Mouse (Mus musculus): ENCODE data around the gene AC161166.1. TPM values are rescaled to one million over a fixed set of nuclear protein-coding genes. Genes with fewer than 3 reads are reported as not detected.

The AC161166.1 gene
- polyA plus RNA-seq, 1 experiment from 2014 or later, result 1.0 TPM

DNA sequence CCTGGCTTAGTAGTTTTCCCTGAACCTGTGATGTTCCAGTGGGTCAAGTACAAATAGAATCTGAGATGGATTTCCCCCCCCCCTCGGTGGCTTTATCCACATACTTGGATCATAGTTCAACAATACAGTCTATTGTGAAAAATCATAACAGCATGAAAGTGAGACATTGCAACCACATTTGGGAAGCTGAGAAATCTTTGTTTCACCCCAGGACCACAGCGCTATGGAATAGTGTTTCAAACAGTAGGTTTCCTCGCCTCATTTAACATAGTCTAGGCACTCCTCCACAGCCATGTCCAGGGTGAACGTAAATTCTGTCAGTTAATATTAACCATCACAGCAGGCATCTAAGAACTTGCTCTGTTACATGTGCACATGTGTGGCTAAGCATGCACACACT, 24.8 kb upstream of the AC161166.1 start:
- DNase-seq (ENCODE audit: low spot score), result no peak
- Histone ChIP-seq H3K27ac (no peak overlapping the region), H3K9me3 (replicated peaks) (no peaks in the 10 kb centered on the region), H3K27me3 (ENCODE audit: low read depth, poor library complexity, severe bottlenecking) (peaks cover 35% of the 10 kb centered on the region), H3K4me1 (peaks cover 23% of the 10 kb centered on the region), H3K36me3 (peaks cover 41% of the 10 kb centered on the region), H3K4me3 (no peak overlapping the region)
- 91% methylated on average over 4 of the region's 4 CpGs for WGBS

DNA sequence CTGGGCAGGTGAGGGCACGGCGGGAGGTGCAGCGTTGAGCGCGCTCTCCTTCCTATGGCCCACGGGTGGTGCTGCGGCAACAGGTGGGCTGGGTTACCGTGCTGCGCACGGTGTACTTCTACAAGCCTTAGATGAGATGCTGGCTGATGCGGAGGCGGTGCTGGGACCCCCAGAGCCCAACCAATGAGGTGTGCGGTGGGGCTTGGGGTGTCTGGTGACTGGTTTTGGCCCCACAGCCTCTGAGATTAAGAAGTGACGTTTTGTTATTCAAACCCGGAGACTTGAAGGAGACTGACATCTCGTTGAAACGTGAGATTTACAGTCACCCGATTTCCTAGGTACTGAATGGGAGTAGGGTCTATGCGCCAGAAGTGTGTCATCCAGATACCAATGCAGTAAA, 22.0 kb upstream of the AC161166.1 start:
- peak overlapping the region; percentile 58; the same call in 1 of the 2 replicates for H3K27ac ChIP-seq
- H3K9me3 ChIP-seq (replicated peaks), result no peaks in the 10 kb centered on the region
- WGBS, result 16% methylated on average over 19 of the region's 19 CpGs
- peak overlapping the region; percentile 40 for H3K4me3 ChIP-seq
- no peak for DNase-seq (ENCODE audit: low spot score)
- H3K27me3 ChIP-seq (ENCODE audit: low read depth, poor library complexity, severe bottlenecking), result peaks cover 38% of the 10 kb centered on the region
- peaks cover 39% of the 10 kb centered on the region for H3K4me1 ChIP-seq
- H3K36me3 ChIP-seq, result peaks cover 41% of the 10 kb centered on the region

DNA sequence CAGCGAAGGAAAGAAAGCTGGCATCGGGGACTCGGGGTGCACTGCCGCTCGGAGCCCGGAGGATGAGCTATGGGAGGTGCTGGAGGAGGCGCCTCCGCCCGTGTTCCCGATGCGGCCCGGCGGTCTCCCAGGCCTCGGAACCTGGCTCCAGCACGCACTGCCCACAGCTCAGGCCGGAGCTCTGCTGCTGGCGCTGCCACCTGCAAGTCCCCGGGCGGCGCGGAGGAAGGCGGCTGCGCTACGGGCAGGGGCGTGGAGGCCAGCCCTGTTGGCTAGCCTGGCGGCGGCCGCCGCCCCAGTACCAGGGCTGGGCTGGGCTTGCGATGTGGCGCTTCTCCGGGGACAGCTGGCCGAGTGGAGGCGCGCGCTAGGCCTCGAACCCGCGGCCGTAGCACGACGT, 21.6 kb upstream of the AC161166.1 start:
- Histone ChIP-seq H3K27ac (peak overlapping the region; percentile 58; the same call in 1 of the 2 replicates), H3K9me3 (replicated peaks) (no peaks in the 10 kb centered on the region), H3K36me3 (peaks cover 41% of the 10 kb centered on the region), H3K4me3 (peak overlapping the region; percentile 40), H3K4me1 (peaks cover 39% of the 10 kb centered on the region), H3K27me3 (ENCODE audit: low read depth, poor library complexity, severe bottlenecking) (peaks cover 38% of the 10 kb centered on the region)
- 10% methylated on average over 42 of the region's 42 CpGs for WGBS
- peak; percentile 49 for DNase-seq (ENCODE audit: low spot score)

DNA sequence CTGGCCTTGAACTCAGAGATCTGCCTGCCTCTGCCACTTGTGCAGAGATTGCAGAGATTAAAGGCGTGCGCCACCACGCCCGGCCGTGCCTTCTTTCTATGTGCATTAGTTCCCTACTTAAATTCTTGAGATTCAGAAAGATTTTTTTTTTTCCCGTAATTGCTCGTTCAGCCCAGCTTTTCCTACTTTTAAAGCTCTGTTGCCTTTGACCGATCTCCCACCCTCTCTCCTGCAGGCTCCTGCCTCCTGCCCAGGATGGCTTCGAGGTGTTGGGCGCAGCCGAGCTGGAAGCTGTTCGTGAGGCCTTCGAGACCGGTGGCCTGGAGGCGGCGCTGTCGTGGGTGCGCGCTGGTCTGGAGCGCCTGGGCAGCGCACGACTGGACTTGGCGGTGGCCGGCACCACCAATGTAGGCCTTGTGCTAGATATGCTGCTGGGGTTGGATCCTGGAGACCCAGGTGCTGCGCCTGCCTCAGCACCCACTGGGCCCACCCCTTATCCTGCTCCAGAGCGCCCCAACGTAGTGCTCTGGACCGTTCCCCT, 20.8 kb upstream of the AC161166.1 start:
- peaks cover 39% of the 10 kb centered on the region for H3K4me1 ChIP-seq
- DNase-seq (ENCODE audit: low spot score), result peak; percentile 38
- H3K27ac ChIP-seq, result no peak overlapping the region
- peaks cover 38% of the 10 kb centered on the region for H3K27me3 ChIP-seq (ENCODE audit: low read depth, poor library complexity, severe bottlenecking)
- 55% methylated on average over 28 of the region's 28 CpGs for WGBS
- H3K36me3 ChIP-seq, result peaks cover 41% of the 10 kb centered on the region
- peak overlapping the region; percentile 40 for H3K4me3 ChIP-seq
- H3K9me3 ChIP-seq (replicated peaks), result no peaks in the 10 kb centered on the region

DNA sequence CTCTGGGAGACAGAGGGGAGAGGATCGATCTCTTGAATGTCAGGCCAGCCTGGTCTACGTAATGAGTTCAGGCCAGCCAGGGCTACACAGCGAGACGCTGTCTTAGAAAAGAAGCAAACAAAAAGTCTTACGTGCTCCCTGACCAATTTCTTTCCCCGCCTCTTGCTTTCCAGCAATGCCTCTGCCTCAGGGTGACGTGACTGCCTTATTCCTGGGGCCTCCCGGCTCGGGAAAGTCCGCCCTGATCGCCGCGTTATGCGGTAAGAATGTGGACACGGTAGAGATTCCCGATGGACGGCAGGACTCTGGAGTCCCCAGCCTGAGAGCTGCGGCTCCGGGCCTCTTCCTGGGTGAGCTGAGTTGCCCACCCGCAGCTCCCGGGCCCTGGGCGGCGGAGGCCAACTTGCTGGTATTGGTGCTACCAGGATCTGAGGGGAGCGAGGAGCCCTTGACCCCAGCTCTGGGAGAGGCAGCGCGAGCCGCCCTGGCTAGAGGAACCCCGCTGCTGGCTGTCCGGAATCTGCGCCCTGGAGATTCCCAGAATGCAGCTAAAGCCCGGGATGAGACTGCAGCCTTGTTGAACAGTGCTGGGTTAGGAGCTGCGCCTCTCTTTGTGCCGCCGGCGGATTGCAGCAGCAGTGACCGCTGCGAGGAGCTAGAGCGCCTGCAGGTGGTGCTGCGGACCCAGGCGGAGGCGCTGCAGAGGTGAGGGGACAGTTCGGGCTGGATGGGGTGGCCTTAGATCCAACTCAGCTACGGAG, 19.1 kb upstream of the AC161166.1 start:
- H3K4me1 ChIP-seq, result peaks cover 39% of the 10 kb centered on the region
- H3K4me3 ChIP-seq, result peak overlapping the region; percentile 64
- peaks cover 38% of the 10 kb centered on the region for H3K27me3 ChIP-seq (ENCODE audit: low read depth, poor library complexity, severe bottlenecking)
- 2% methylated on average over 43 of the region's 43 CpGs for WGBS
- no peaks in the 10 kb centered on the region for H3K9me3 ChIP-seq (replicated peaks)
- peaks cover 38% of the 10 kb centered on the region for H3K36me3 ChIP-seq
- peak; percentile 84 for DNase-seq (ENCODE audit: low spot score)
- H3K27ac ChIP-seq, result peak overlapping the region; percentile 92

GRCm38 (mm10) chr7:24530062-24530931, 18.0 kb upstream of the AC161166.1 start, which contains the start of gene Irgq:
Gene Irgq, plus strand, starts transcription at chr7:24530689.
- peak; percentile 98 for DNase-seq (ENCODE audit: low spot score)
- Histone ChIP-seq H3K27me3 (ENCODE audit: low read depth, poor library complexity, severe bottlenecking) (peaks cover 35% of the 10 kb centered on the region), H3K9me3 (replicated peaks) (no peaks in the 10 kb centered on the region), H3K4me1 (peaks cover 39% of the 10 kb centered on the region), H3K36me3 (peaks cover 28% of the 10 kb centered on the region), H3K27ac (peak within 1 kb of the TSS; percentile 92), H3K4me3 (peak within 1 kb of the TSS; percentile 64)
- under 1% methylated on average over 44 of the region's 44 CpGs for WGBS

GRCm38 (mm10) chr7:24529580-24529979, 17.3 kb upstream of the AC161166.1 start:
- H3K4me3 ChIP-seq, result peak overlapping the region; percentile 64
- DNase-seq (ENCODE audit: low spot score), result no peak
- peaks cover 27% of the 10 kb centered on the region for H3K27me3 ChIP-seq (ENCODE audit: low read depth, poor library complexity, severe bottlenecking)
- peaks cover 21% of the 10 kb centered on the region for H3K36me3 ChIP-seq
- peaks cover 39% of the 10 kb centered on the region for H3K4me1 ChIP-seq
- H3K27ac ChIP-seq, result peak overlapping the region; percentile 92; the same call in 1 of the 2 replicates
- no peaks in the 10 kb centered on the region for H3K9me3 ChIP-seq (replicated peaks)
- 62% methylated on average over 11 of the region's 11 CpGs for WGBS

DNA sequence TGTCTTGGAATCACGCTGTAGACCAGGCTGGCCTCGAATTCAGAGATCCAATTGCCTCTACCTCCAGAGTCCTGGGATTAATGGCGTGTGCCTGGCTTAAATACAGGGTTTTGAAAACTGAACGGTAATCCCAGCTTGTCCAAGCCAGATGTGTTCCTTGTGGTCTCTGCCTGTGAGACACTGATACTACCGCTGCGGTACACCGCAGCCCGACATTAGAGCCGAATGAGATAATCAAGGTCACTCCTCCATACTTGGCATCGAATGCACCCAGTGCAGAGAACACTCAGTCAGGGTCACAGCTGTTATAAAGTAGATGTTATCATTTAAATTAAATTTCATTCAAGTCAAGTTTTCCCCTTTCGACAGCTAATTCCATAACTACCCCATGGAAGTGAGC, 16.6 kb upstream of the AC161166.1 start:
- Histone ChIP-seq H3K9me3 (replicated peaks) (no peaks in the 10 kb centered on the region), H3K4me3 (no peak overlapping the region; the same call in 1 of the 2 replicates)
- 94% methylated on average over 11 of the region's 11 CpGs for WGBS

DNA sequence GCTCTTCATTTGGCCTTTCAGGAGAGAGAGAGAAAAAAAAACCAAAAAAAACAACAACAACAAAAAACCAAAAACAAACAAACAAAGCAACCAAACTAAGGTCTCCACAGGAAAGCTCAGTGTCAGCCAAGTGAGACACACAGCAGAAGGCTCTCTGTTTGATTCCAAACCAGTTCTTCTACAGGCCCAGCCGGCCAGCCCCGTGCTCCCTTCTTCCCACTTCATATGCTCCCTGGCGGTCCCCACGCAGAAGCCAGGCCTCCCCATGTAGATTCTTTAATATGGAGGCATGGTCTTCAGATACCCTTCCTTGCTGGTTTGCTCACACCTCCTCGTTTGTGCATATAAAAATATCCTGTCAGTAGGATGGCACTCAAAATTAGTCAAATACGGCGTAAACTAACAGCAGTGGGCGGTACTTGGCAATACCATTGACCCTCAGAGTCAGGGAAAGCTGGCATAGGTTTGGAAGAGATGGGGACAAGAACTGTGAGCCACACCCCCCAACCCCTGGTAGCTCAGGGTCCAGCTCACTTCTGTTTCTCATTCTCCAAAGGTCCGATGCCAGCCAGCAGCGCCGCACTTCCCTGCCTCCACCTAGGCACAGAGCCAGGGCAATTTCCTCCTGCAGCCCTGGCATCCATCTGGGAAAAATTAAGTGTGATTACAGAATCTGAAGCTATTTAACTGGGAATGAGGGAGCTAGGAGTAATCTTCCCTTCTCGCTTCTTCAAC, 13.6 kb upstream of the AC161166.1 start:
- no peak overlapping the region for H3K27ac ChIP-seq
- no peaks in the 10 kb centered on the region for H3K9me3 ChIP-seq (replicated peaks)
- H3K36me3 ChIP-seq, result no peaks in the 10 kb centered on the region
- 90% methylated on average over 12 of the region's 12 CpGs for WGBS
- no peak for DNase-seq (ENCODE audit: low spot score)
- H3K27me3 ChIP-seq (ENCODE audit: low read depth, poor library complexity, severe bottlenecking), result no peaks in the 10 kb centered on the region
- peaks cover 8% of the 10 kb centered on the region for H3K4me1 ChIP-seq
- no peak overlapping the region for H3K4me3 ChIP-seq

More for the DNA sequence above, 16.6 kb upstream of the AC161166.1 start:
- DNase-seq (ENCODE audit: low spot score), result no peak
- Histone ChIP-seq H3K27me3 (ENCODE audit: low read depth, poor library complexity, severe bottlenecking) (peaks cover 20% of the 10 kb centered on the region), H3K4me1 (peaks cover 32% of the 10 kb centered on the region), H3K27ac (no peak overlapping the region), H3K36me3 (peaks cover 14% of the 10 kb centered on the region)

DNA sequence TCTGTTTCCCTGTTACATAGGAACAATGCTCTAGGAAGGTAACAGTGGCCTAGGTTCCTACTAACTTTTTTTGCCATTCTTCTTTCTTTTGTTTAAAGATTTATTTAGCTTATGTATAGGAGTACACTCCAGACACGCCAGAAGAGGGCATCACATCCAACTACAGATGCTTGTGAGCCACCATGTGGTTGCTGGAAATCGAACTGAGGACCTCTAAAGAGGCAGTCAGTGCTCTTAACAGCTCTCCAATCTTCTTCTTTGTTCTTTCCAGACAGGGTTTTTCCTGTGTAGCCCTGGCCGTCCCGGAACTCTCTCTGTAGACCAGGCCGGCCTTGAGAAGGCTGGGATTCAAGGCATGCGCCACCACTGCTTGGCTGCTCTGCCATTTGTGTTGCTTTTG, 12.7 kb upstream of the AC161166.1 start:
- Histone ChIP-seq H3K27me3 (ENCODE audit: low read depth, poor library complexity, severe bottlenecking) (no peaks in the 10 kb centered on the region), H3K4me3 (no peak overlapping the region), H3K9me3 (replicated peaks) (no peaks in the 10 kb centered on the region), H3K36me3 (no peaks in the 10 kb centered on the region), H3K27ac (no peak overlapping the region), H3K4me1 (peaks cover 7% of the 10 kb centered on the region)
- WGBS, result 80% methylated on average over 6 of the region's 6 CpGs
- DNase-seq (ENCODE audit: low spot score), result no peak

DNA sequence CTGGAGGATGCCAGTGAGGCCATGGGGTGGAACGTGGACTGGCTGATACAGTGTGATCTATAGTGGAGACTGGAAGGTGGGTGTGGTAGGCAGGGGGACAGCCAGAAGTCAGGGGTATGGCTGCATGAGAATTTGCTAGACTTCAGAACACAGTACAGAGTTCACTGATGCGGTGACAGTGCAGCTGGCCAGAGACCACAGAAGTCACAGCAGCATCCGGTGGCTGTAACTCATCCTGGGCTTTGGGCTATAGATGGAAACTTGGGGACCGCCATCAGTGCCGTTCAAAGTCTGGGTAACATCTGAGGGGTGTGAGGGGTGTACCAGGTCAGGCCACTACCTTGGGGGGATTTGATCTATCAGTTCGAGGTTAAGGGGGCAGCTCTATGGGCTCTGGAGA, 11.5 kb upstream of the AC161166.1 start:
- no peaks in the 10 kb centered on the region for H3K9me3 ChIP-seq (replicated peaks)
- H3K27me3 ChIP-seq (ENCODE audit: low read depth, poor library complexity, severe bottlenecking), result no peaks in the 10 kb centered on the region
- H3K4me1 ChIP-seq, result no peaks in the 10 kb centered on the region
- peaks cover 2% of the 10 kb centered on the region for H3K36me3 ChIP-seq
- WGBS, result 85% methylated on average over 6 of the region's 6 CpGs
- no peak for DNase-seq (ENCODE audit: low spot score)
- H3K27ac ChIP-seq, result no peak overlapping the region
- H3K4me3 ChIP-seq, result no peak overlapping the region

DNA sequence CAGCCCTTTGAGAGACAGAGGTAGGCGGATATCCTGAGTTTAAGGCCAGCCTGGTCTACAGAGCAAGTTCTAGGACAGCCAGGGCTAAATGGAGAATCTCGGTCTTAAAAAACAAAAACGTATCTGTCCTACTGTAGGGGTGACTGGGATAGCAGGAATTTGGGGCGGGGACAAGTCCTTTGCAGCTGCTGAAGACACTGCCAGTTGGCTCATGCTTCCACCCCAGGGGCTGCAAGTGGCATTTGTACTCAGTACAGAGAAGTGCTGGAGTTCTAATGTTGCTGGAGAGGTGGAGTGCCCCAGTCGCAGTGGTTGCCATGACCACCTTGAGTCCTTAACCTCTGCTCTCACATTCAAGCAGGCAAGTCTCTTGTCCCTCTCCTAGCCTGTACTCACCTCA, 10.6 kb upstream of the AC161166.1 start:
- Histone ChIP-seq H3K27me3 (ENCODE audit: low read depth, poor library complexity, severe bottlenecking) (no peaks in the 10 kb centered on the region), H3K36me3 (peaks cover 11% of the 10 kb centered on the region), H3K4me1 (no peaks in the 10 kb centered on the region), H3K9me3 (replicated peaks) (no peaks in the 10 kb centered on the region), H3K4me3 (no peak overlapping the region), H3K27ac (no peak overlapping the region)
- DNase-seq (ENCODE audit: low spot score), result no peak
- 66% methylated on average over 5 of the region's 5 CpGs for WGBS
